Mouse (Mus musculus) neural tube, embryonic 13.5 days (tissue): Measurements from ENCODE around the gene Cse1l. TPM values are rescaled to one million over a fixed set of nuclear protein-coding genes. Genes with fewer than 3 reads are reported as not detected.

Experiments
- ATAC-seq: fragments of 200-750 bp; cut with Nextera tagmentation; 2 replicates; pipeline ENCODE4 v1.8.0; 2017; ENCODE audit warnings: low read depth, mild to moderate bottlenecking, moderate TSS enrichment, moderate library complexity
- H3K27ac ChIP-seq: fragments of 300-500 bp; sonication (generic); replicated peaks from 2 replicates; pipeline ENCODE4 v1.5.1; 2015; ENCODE audit warnings: moderate library complexity, mild to moderate bottlenecking, inconsistent platforms
- H3K27me3 ChIP-seq: fragments of 300-500 bp; sonication (generic); 2 replicates; pipeline ENCODE4 v1.6.1; 2015; ENCODE audit warnings: mild to moderate bottlenecking, inconsistent platforms
- H3K36me3 ChIP-seq: fragments of 300-500 bp; sonication (generic); 2 replicates; pipeline ENCODE4 v1.6.1; 2015; ENCODE audit warnings: mild to moderate bottlenecking, inconsistent platforms
- H3K4me1 ChIP-seq: fragments of 300-500 bp; sonication (generic); replicated peaks from 2 replicates; pipeline ENCODE4 v1.6.1; 2015; ENCODE audit warnings: inconsistent platforms
- H3K4me2 ChIP-seq: fragments of 300-500 bp; sonication (generic); 2 replicates; pipeline ENCODE4 v1.6.1; 2015; ENCODE audit warnings: inconsistent platforms, mild to moderate bottlenecking, moderate library complexity
- H3K4me3 ChIP-seq: fragments of 300-500 bp; sonication (generic); 2 replicates; pipeline ENCODE4 v1.5.1; 2015; ENCODE audit warnings: mild to moderate bottlenecking, inconsistent platforms
- H3K9ac ChIP-seq: fragments of 300-500 bp; sonication (generic); 2 replicates; pipeline ENCODE4 v1.6.1; 2015; ENCODE audit warnings: moderate library complexity, mild to moderate bottlenecking, inconsistent platforms
- H3K9me3 ChIP-seq: fragments of 300-500 bp; sonication (generic); 2 replicates; pipeline ENCODE4 v1.6.1; 2016; ENCODE audit warnings: inconsistent platforms
- WGBS: fragments of 180-500 bp; shearing (Covaris S2); methylation state at CpG from one replicate; pipeline ENCODE4 v1.1.7; 2015; 5-methylcytosine and 5-hydroxymethylcytosine counted together
- polyA plus RNA-seq: library from polyadenylated mRNA; unstranded; fragments of >200 nt; fragmentation: Nextera tagmentation; extraction: Ambion mirVana; gene quantifications from 2 replicates; pipeline ENCODE4 v1.2.1, GENCODE M21; 2015

Gene Cse1l
- polyA plus RNA-seq, 1 experiment from 2014 or later = 93.6 TPM

GRCm38 (mm10) chr2:166950853-166951648, 45.2 kb downstream of the Cse1l start:
- ATAC-seq = no peak
- no peak overlapping the region for H3K4me3 ChIP-seq
- 79% methylated on average over 14 of the region's 14 CpGs for WGBS
- H3K9me3 ChIP-seq = no peaks in the 10 kb centered on the region
- no peaks in the 10 kb centered on the region; the same call in 1 of the 2 replicates for H3K4me1 ChIP-seq
- no peak overlapping the region for H3K9ac ChIP-seq
- peaks cover 99% of the 10 kb centered on the region for H3K36me3 ChIP-seq
- H3K27me3 ChIP-seq = no peaks in the 10 kb centered on the region
- H3K4me2 ChIP-seq = no peak overlapping the region
- H3K27ac ChIP-seq = 0 out of 2 replicates have a peak overlapping the region, but pooled peaks have one; percentile 20

- no peak for ATAC-seq
- 86% methylated on average over 6 of the region's 6 CpGs for WGBS
- H3K27ac ChIP-seq = no peak overlapping the region
- H3K4me2 ChIP-seq = no peak overlapping the region
- no peaks in the 10 kb centered on the region; the same call in 1 of the 2 replicates for H3K4me1 ChIP-seq
- H3K36me3 ChIP-seq = peaks cover 97% of the 10 kb centered on the region
- no peak overlapping the region for H3K4me3 ChIP-seq
- no peak overlapping the region for H3K9ac ChIP-seq
- H3K27me3 ChIP-seq = no peaks in the 10 kb centered on the region
- no peaks in the 10 kb centered on the region for H3K9me3 ChIP-seq
Measured at GRCm38 (mm10) chr2:166952151-166952550, 46.3 kb downstream of the Cse1l start.

- no peak overlapping the region for H3K27ac ChIP-seq
- no peaks in the 10 kb centered on the region for H3K27me3 ChIP-seq
- ATAC-seq = no peak
- H3K9me3 ChIP-seq = no peaks in the 10 kb centered on the region
- no peak overlapping the region for H3K9ac ChIP-seq
- no peak overlapping the region for H3K4me3 ChIP-seq
- H3K4me1 ChIP-seq = no peaks in the 10 kb centered on the region
- no peak overlapping the region for H3K4me2 ChIP-seq
- peaks cover 90% of the 10 kb centered on the region for H3K36me3 ChIP-seq
- WGBS = 61% methylated on average over 7 of the region's 7 CpGs
Measured at GRCm38 (mm10) chr2:166956805-166957204, 51.0 kb downstream of the Cse1l start.

- Histone ChIP-seq H3K4me2 (no peak overlapping the region), H3K4me3 (no peak overlapping the region), H3K9me3 (no peaks in the 10 kb centered on the region), H3K27ac (no peak overlapping the region), H3K4me1 (no peaks in the 10 kb centered on the region), H3K36me3 (peaks cover 63% of the 10 kb centered on the region), H3K9ac (no peak overlapping the region), H3K27me3 (no peaks in the 10 kb centered on the region)
- ATAC-seq = no peak
- 88% methylated on average over 8 of the region's 8 CpGs for WGBS
Measured at GRCm38 (mm10) chr2:166960648-166961330, 54.9 kb downstream of the Cse1l start.

- Histone ChIP-seq H3K4me1 (no peaks in the 10 kb centered on the region), H3K4me3 (no peak overlapping the region), H3K9ac (no peak overlapping the region), H3K27me3 (no peaks in the 10 kb centered on the region), H3K9me3 (no peaks in the 10 kb centered on the region), H3K27ac (no peak overlapping the region), H3K4me2 (no peak overlapping the region), H3K36me3 (peaks cover 41% of the 10 kb centered on the region)
- WGBS = 84% methylated on average over 8 of the region's 8 CpGs
- ATAC-seq = no peak
Measured at GRCm38 (mm10) chr2:166963257-166963656, 57.4 kb downstream of the Cse1l start.

- H3K4me3 ChIP-seq = no peak overlapping the region
- no peaks in the 10 kb centered on the region for H3K4me1 ChIP-seq
- no peaks in the 10 kb centered on the region for H3K27me3 ChIP-seq
- H3K27ac ChIP-seq = no peak overlapping the region
- no peak overlapping the region for H3K9ac ChIP-seq
- 95% methylated on average over 2 of the region's 2 CpGs for WGBS
- ATAC-seq = no peak
- H3K9me3 ChIP-seq = no peaks in the 10 kb centered on the region
- H3K4me2 ChIP-seq = no peak overlapping the region
- peaks cover 27% of the 10 kb centered on the region for H3K36me3 ChIP-seq
Measured at GRCm38 (mm10) chr2:166964773-166965172, 58.9 kb downstream of the Cse1l start.

GRCm38 (mm10) chr2:166973153-166973552, 67.3 kb downstream of the Cse1l start:
- Histone ChIP-seq H3K4me3 (no peak overlapping the region), H3K9ac (no peak overlapping the region), H3K27me3 (no peaks in the 10 kb centered on the region), H3K4me2 (no peak overlapping the region), H3K36me3 (no peaks in the 10 kb centered on the region), H3K9me3 (no peaks in the 10 kb centered on the region), H3K27ac (no peak overlapping the region), H3K4me1 (peaks cover 41% of the 10 kb centered on the region)
- no peak for ATAC-seq
- WGBS = 70% methylated on average over 1 of the region's 1 CpGs

- peaks cover 41% of the 10 kb centered on the region for H3K4me1 ChIP-seq
- 80% methylated on average over 6 of the region's 6 CpGs for WGBS
- ATAC-seq = no peak
Measured at GRCm38 (mm10) chr2:166974177-166974872, 68.5 kb downstream of the Cse1l start.

GRCm38 (mm10) chr2:166976356-166976755, 70.5 kb downstream of the Cse1l start:
- Histone ChIP-seq H3K27ac (no peak overlapping the region), H3K27me3 (no peaks in the 10 kb centered on the region), H3K4me3 (no peak overlapping the region), H3K4me2 (no peak overlapping the region), H3K36me3 (no peaks in the 10 kb centered on the region), H3K4me1 (peaks cover 41% of the 10 kb centered on the region), H3K9ac (no peak overlapping the region), H3K9me3 (no peaks in the 10 kb centered on the region)
- ATAC-seq = no peak
- WGBS = 67% methylated on average over 3 of the region's 3 CpGs

More at GRCm38 (mm10) chr2:166974177-166974872, 68.5 kb downstream of the Cse1l start:
- Histone ChIP-seq H3K9ac (no peak overlapping the region), H3K4me3 (no peak overlapping the region), H3K36me3 (no peaks in the 10 kb centered on the region), H3K27me3 (no peaks in the 10 kb centered on the region), H3K4me2 (no peak overlapping the region), H3K27ac (0 out of 2 replicates have a peak overlapping the region, but pooled peaks have one; percentile 18), H3K9me3 (no peaks in the 10 kb centered on the region)

GRCm38 (mm10) chr2:166977490-166977889, 71.7 kb downstream of the Cse1l start:
- WGBS = 78% methylated on average over 3 of the region's 3 CpGs
- H3K27me3 ChIP-seq = no peaks in the 10 kb centered on the region
- no peak overlapping the region for H3K4me2 ChIP-seq
- H3K4me3 ChIP-seq = no peak overlapping the region
- no peaks in the 10 kb centered on the region for H3K9me3 ChIP-seq
- H3K36me3 ChIP-seq = no peaks in the 10 kb centered on the region
- no peak for ATAC-seq
- peaks cover 36% of the 10 kb centered on the region for H3K4me1 ChIP-seq
- no peak overlapping the region for H3K9ac ChIP-seq
- H3K27ac ChIP-seq = no peak overlapping the region

GRCm38 (mm10) chr2:166980161-166980560, 74.3 kb downstream of the Cse1l start:
- H3K9me3 ChIP-seq = no peaks in the 10 kb centered on the region
- no peak overlapping the region for H3K9ac ChIP-seq
- H3K36me3 ChIP-seq = no peaks in the 10 kb centered on the region
- peaks cover 24% of the 10 kb centered on the region for H3K4me1 ChIP-seq
- WGBS = 85% methylated on average over 2 of the region's 2 CpGs
- no peak for ATAC-seq
- no peak overlapping the region for H3K27ac ChIP-seq
- no peaks in the 10 kb centered on the region for H3K27me3 ChIP-seq
- H3K4me3 ChIP-seq = no peak overlapping the region
- H3K4me2 ChIP-seq = no peak overlapping the region

GRCm38 (mm10) chr2:166983351-166983894, 77.6 kb downstream of the Cse1l start:
- no peak overlapping the region for H3K27ac ChIP-seq
- WGBS = 89% methylated on average over 4 of the region's 4 CpGs
- H3K9ac ChIP-seq = no peak overlapping the region
- no peaks in the 10 kb centered on the region for H3K36me3 ChIP-seq
- H3K9me3 ChIP-seq = no peaks in the 10 kb centered on the region
- no peaks in the 10 kb centered on the region for H3K4me1 ChIP-seq
- H3K27me3 ChIP-seq = no peaks in the 10 kb centered on the region
- H3K4me3 ChIP-seq = no peak overlapping the region
- H3K4me2 ChIP-seq = no peak overlapping the region
- ATAC-seq = no peak
